Mouse (Mus musculus) MEL (cell line): ENCODE measurements around the gene Kdelr3. TPM values are rescaled to one million over a fixed set of nuclear protein-coding genes. Genes with fewer than 3 reads are reported as not detected.

ENCODE experiments used
- DNase-seq: peaks from one replicate; pipeline ENCODE4 v3.0.0; 2011; ENCODE audit warnings: low read depth, low spot score
- H3K27ac ChIP-seq: 2 replicates; pipeline ENCODE4 v1.5.1; 2012; ENCODE audit warnings: low read depth, mild to moderate bottlenecking, control low read depth, low read length, moderate library complexity; ENCODE audit not compliant: control insufficient read depth
- H3K27me3 ChIP-seq, 2 experiments: fragments of 150-350 bp in 1 of 2; sonication (generic) in 1 of 2; 2 replicates each; pipeline ENCODE4 v1.6.1; 2012; ENCODE audit warnings: low read length in 2 of 2, mild to moderate bottlenecking in 2 of 2, improper control_type of control experiment in 1 of 2, moderate library complexity in 1 of 2; ENCODE audit not compliant: insufficient read depth in 2 of 2, control insufficient read depth in 1 of 2
- H3K36me3 ChIP-seq, 2 experiments: 2 replicates each; pipeline ENCODE4 v1.6.1; 2012 to 2014; ENCODE audit warnings: low read length in 2 of 2, improper control_type of control experiment in 1 of 2, inconsistent platforms in 1 of 2, mild to moderate bottlenecking in 1 of 2; ENCODE audit not compliant: insufficient read depth in 2 of 2, control insufficient read depth in 1 of 2
- H3K4me1 ChIP-seq, 2 experiments: fragments of 150-350 bp in 1 of 2; sonication (generic) in 1 of 2; 2 replicates each; pipeline ENCODE4 v1.6.1; 2012; ENCODE audit warnings: low read length in 2 of 2, improper control_type of control experiment in 1 of 2, mild to moderate bottlenecking in 1 of 2; ENCODE audit not compliant: insufficient read depth in 2 of 2, control insufficient read depth in 1 of 2
- H3K4me3 ChIP-seq, 2 experiments: fragments of 150-350 bp in 1 of 2; sonication (generic) in 1 of 2; 2 replicates each; pipeline ENCODE4 v1.5.1; 2012; ENCODE audit warnings: low read depth in 2 of 2, low read length in 2 of 2, mild to moderate bottlenecking in 2 of 2, moderate library complexity in 2 of 2, control low read depth in 1 of 2, improper control_type of control experiment in 1 of 2; ENCODE audit not compliant: control insufficient read depth in 1 of 2, insufficient read depth in 1 of 2
- H3K79me2 ChIP-seq: 2 replicates; pipeline ENCODE4 v1.6.1; 2012; ENCODE audit warnings: mild to moderate bottlenecking, low read length, moderate library complexity; ENCODE audit not compliant: control insufficient read depth, poor library complexity, insufficient read depth
- H3K9ac ChIP-seq: 2 replicates; pipeline ENCODE4 v1.6.1; 2012; ENCODE audit warnings: low read depth, mild to moderate bottlenecking, control low read depth, low read length, moderate library complexity; ENCODE audit not compliant: control insufficient read depth, poor library complexity, severe bottlenecking
- H3K9me3 ChIP-seq: fragments of 150-350 bp; sonication (generic); replicated peaks from 2 replicates; pipeline ENCODE4 v1.6.1; 2012; ENCODE audit warnings: mild to moderate bottlenecking, low read length, improper control_type of control experiment, moderate library complexity; ENCODE audit not compliant: insufficient read depth
- BHLHE40 ChIP-seq: IDR thresholded peaks from 2 replicates; pipeline ENCODE4 v1.6.1; 2012; ENCODE audit warnings: low read depth, mild to moderate bottlenecking, inconsistent platforms, low read length, improper control_type of control experiment, borderline replicate concordance
- EP300 ChIP-seq, 2 experiments: IDR thresholded peaks; 2 replicates each; pipeline ENCODE4 v1.6.1; 2011; ENCODE audit warnings: improper control_type of control experiment in 2 of 2, low read length in 2 of 2, low read depth in 1 of 2, mild to moderate bottlenecking in 1 of 2
- GABPA ChIP-seq: IDR thresholded peaks from 2 replicates; pipeline ENCODE4 v1.6.1; 2012; ENCODE audit warnings: low read depth, mild to moderate bottlenecking, inconsistent platforms, low read length, improper control_type of control experiment, moderate library complexity
- GATA1 ChIP-seq: IDR thresholded peaks from 2 replicates; pipeline ENCODE4 v1.6.1; 2011; ENCODE audit warnings: low read depth, low read length, improper control_type of control experiment
- JUND ChIP-seq: IDR thresholded peaks from 2 replicates; pipeline ENCODE4 v1.6.1; 2011; ENCODE audit warnings: low read depth, mild to moderate bottlenecking, improper control_type of control experiment, low read length
- KAT2A ChIP-seq: conservative IDR thresholded peaks from 2 replicates; pipeline ENCODE4 v1.6.1; 2012; ENCODE audit warnings: low read depth, low read length, improper control_type of control experiment, inconsistent platforms
- MAFK ChIP-seq: IDR thresholded peaks from 2 replicates; pipeline ENCODE4 v1.6.1; 2011; ENCODE audit warnings: low read depth, mild to moderate bottlenecking, low read length, improper control_type of control experiment, borderline replicate concordance
- MYC ChIP-seq: IDR thresholded peaks from 2 replicates; pipeline ENCODE4 v1.6.1; 2011; ENCODE audit warnings: low read depth, mild to moderate bottlenecking, low read length, improper control_type of control experiment, moderate library complexity
- NRF1 ChIP-seq: IDR thresholded peaks from 2 replicates; pipeline ENCODE4 v1.6.1; 2014; ENCODE audit warnings: low read depth, mild to moderate bottlenecking, inconsistent platforms, low read length, improper control_type of control experiment, moderate library complexity; ENCODE audit not compliant: poor library complexity, insufficient read depth, severe bottlenecking
- SIN3A ChIP-seq: IDR thresholded peaks from 2 replicates; pipeline ENCODE4 v1.6.1; 2012; ENCODE audit warnings: low read length, improper control_type of control experiment, inconsistent platforms
- TCF12 ChIP-seq: IDR thresholded peaks from 2 replicates; pipeline ENCODE4 v1.6.1; 2014; ENCODE audit warnings: low read depth, mild to moderate bottlenecking, inconsistent platforms, low read length, improper control_type of control experiment, moderate library complexity
- USF2 ChIP-seq, 2 experiments: IDR thresholded peaks; 2 replicates each; pipeline ENCODE4 v1.6.1; 2011 to 2012; ENCODE audit warnings: improper control_type of control experiment in 2 of 2, low read length in 2 of 2, borderline replicate concordance in 1 of 2, inconsistent platforms in 1 of 2, low read depth in 1 of 2, mild to moderate bottlenecking in 1 of 2; ENCODE audit not compliant: insufficient read depth in 1 of 2
- polyA plus RNA-seq, 2 experiments: library from polyadenylated mRNA; stranded (reverse) in 1 of 2; unstranded in 1 of 2; fragments of >175 nt in 1 of 2; fragments of >200 nt in 1 of 2; gene quantifications; 2 replicates each; pipeline versions ENCODE4 v1.2.1 to v1.2.4; 2012; ENCODE audit warnings: low replicate concordance in 2 of 2, low read depth in 1 of 2; ENCODE audit not compliant: insufficient read length in 2 of 2, insufficient read depth in 1 of 2, missing spikeins in 1 of 2
- total RNA-seq: library from RNA; depleted of rRNA; stranded (reverse); fragments of 300-350 nt; gene quantifications from 2 replicates; pipeline ENCODE4 v1.2.3, GENCODE M21; 2012

Kdelr3 gene
- total and polyA plus RNA-seq, 3 experiments, result 14.5 to 32.2 TPM; not detected in 1

DNA sequence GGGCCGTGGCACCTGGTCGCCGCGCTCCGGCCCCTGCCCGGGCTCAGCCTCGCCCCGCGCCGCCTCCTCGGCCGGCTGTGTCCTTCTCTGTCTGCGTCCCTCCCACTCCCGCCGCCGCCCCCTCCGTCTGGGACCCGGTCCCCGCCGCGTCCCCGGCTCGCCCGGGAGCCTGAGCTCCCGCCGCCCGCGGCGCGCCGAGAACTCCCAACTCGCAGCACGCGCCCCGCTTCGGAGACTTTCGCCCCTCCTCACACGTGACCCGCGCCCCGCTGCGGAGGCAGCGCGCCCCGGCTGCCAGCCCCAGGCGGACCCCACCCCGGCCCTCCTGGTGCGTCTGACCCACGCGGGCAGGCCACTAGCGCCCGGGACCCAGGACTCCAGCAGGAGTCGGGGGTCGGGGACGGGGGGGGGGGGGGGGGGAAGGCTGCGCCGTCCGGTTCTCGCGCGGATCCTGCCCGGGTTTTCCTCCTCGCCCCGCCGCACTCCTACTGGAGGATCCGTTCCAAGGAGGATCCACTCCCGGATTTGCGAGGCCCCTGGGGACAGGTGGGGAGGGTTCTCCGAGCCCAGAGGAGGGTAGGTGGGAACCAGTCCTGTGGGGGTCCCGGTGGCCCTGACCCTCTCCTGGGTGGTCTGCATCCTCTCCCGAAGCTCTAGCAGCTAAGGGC lies 10.5 kb upstream of the Kdelr3 start:
- Histone ChIP-seq H3K4me1 (no peaks in the 10 kb centered on the region), H3K36me3 (no peaks in the 10 kb centered on the region), H3K79me2 (no peaks in the 10 kb centered on the region), H3K27ac (no peak overlapping the region), H3K9me3 (no peaks in the 10 kb centered on the region), H3K4me3 (no peak overlapping the region), H3K27me3 (peaks cover 0 to 3% of the 10 kb centered on the region in 2 experiments; a peak in 1 of 4 replicates), H3K9ac (no peak overlapping the region)
- TF ChIP-seq TCF12 (no peak), SIN3A (no peak)
- no peak for DNase-seq

GRCm38 (mm10) chr15:79506460-79506859 lies 9.8 kb upstream of the Kdelr3 start:
- DNase-seq, result no peak
- H3K4me1 ChIP-seq, result no peaks in the 10 kb centered on the region
- H3K9me3 ChIP-seq, result no peaks in the 10 kb centered on the region
- TF ChIP-seq NRF1, result no peak
- TF ChIP-seq GABPA, result no peak
- no peak for TF ChIP-seq TCF12
- TF ChIP-seq MYC, result no peak
- TF ChIP-seq BHLHE40, result no peak
- no peak for TF ChIP-seq KAT2A
- TF ChIP-seq MAFK, result no peak
- no peak for TF ChIP-seq EP300 (IDR thresholded peaks at IDR 0.05; ENCODE audit: low read depth in 1 of 2, low read length in 2 of 2)
- TF ChIP-seq JUND, result no peak
- no peak for TF ChIP-seq GATA1
- no peak for TF ChIP-seq USF2 (IDR thresholded peaks at IDR 0.05; ENCODE audit: borderline replicate concordance in 1 of 2, insufficient read depth in 1 of 2, low read depth in 1 of 2, low read length in 2 of 2)
- peaks cover 0 to 1% of the 10 kb centered on the region in 2 experiments; a peak in 1 of 4 replicates for H3K27me3 ChIP-seq
- no peaks in the 10 kb centered on the region for H3K79me2 ChIP-seq
- no peak overlapping the region for H3K4me3 ChIP-seq
- no peak overlapping the region for H3K27ac ChIP-seq
- H3K9ac ChIP-seq, result no peak overlapping the region
- H3K36me3 ChIP-seq, result no peaks in the 10 kb centered on the region
